Mouse (Mus musculus): ENCODE data around the gene Ten1. TPM values are rescaled to one million over a fixed set of nuclear protein-coding genes. Genes with fewer than 3 reads are reported as not detected.

Gene Ten1
- polyA plus RNA-seq, 1 experiment, result 57.0 TPM

- peak; percentile 30 for DNase-seq
- H3K4me1 ChIP-seq (replicated peaks; ENCODE audit: control insufficient read depth, insufficient read depth, low read length), result peaks cover 15% of the 10 kb centered on the region
- no peaks in the 10 kb centered on the region for H3K27me3 ChIP-seq (ENCODE audit: control insufficient read depth, insufficient read depth, low read length)
- TF ChIP-seq POLR2A (IDR thresholded peaks at IDR 0.05; ENCODE audit: control insufficient read depth, extremely low read depth, insufficient read depth, low read length, poor library complexity) (no peak), CTCF (IDR thresholded peaks at IDR 0.05; ENCODE audit: borderline replicate concordance, control insufficient read depth, extremely low read depth, insufficient read depth, low read length, poor library complexity) (no peak)
- H3K36me3 ChIP-seq (ENCODE audit: control insufficient read depth, insufficient read depth, low read length), result no peaks in the 10 kb centered on the region
- WGBS, result 98% methylated on average over 7 of the region's 7 CpGs
- no peak overlapping the region for H3K27ac ChIP-seq (ENCODE audit: control insufficient read depth, insufficient read depth, low read length)
- H3K4me3 ChIP-seq (ENCODE audit: control insufficient read depth, insufficient read depth, low read length), result no peak overlapping the region
These were observed 16.5 kb downstream of the Ten1 start for GRCm38 (mm10) chr11:116215181-116215580.

DNA sequence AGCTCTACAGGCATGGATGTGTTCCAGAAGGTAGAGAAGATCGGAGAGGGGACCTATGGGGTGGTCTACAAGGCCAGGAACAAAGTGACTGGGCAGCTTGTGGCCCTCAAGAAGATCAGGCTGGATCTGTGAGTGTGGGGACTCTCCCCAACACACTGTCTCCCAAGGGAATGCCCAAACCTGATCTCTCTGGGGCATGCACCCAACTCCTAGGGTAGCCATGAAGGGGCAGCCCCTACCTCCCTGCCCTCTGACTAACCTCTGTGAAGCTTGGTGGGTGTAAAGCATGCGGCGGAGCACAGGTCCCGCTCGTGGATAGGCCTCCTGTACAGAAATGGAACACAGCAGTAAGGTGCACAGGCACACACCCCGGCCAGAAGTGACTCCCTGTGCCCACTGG, 17.3 kb downstream of the Ten1 start:
- no peaks in the 10 kb centered on the region for H3K36me3 ChIP-seq (ENCODE audit: control insufficient read depth, insufficient read depth, low read length)
- H3K27me3 ChIP-seq (ENCODE audit: control insufficient read depth, insufficient read depth, low read length), result no peaks in the 10 kb centered on the region
- no peak overlapping the region for H3K4me3 ChIP-seq (ENCODE audit: control insufficient read depth, insufficient read depth, low read length)
- H3K4me1 ChIP-seq (replicated peaks; ENCODE audit: control insufficient read depth, insufficient read depth, low read length), result peaks cover 15% of the 10 kb centered on the region
- 92% methylated on average over 6 of the region's 6 CpGs for WGBS
- no peak overlapping the region for H3K27ac ChIP-seq (ENCODE audit: control insufficient read depth, insufficient read depth, low read length)
- TF ChIP-seq POLR2A (IDR thresholded peaks at IDR 0.05; ENCODE audit: control insufficient read depth, extremely low read depth, insufficient read depth, low read length, poor library complexity), result no peak
- no peak for TF ChIP-seq CTCF (IDR thresholded peaks at IDR 0.05; ENCODE audit: borderline replicate concordance, control insufficient read depth, extremely low read depth, insufficient read depth, low read length, poor library complexity)
- DNase-seq, result no peak

- no peak for DNase-seq
These were observed 17.9 kb downstream of the Ten1 start for GRCm38 (mm10) chr11:116216549-116216948.

DNA sequence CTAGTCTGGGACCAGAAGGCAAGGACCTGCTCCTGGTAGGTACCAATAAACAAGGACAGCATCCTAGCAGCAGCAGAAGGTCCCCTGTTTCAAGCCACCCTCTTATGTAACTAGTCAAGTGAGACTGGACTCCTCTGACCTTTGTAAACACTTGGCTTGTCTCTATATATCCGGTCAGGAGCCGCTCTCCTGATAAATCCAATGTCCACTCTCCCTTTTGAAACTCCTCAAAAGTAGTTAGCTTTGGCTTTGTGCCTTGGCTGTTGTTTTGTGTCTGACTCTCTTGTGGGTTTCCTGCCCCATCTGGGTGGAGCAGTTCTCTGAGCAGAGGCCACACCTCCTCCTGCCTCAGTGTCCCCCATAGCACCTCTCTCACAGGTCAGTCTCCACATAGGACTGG, 19.6 kb downstream of the Ten1 start:
- peaks cover 15% of the 10 kb centered on the region for H3K4me1 ChIP-seq (replicated peaks; ENCODE audit: control insufficient read depth, insufficient read depth, low read length)
- H3K27ac ChIP-seq (ENCODE audit: control insufficient read depth, insufficient read depth, low read length), result no peak overlapping the region
- H3K36me3 ChIP-seq (ENCODE audit: control insufficient read depth, insufficient read depth, low read length), result no peaks in the 10 kb centered on the region
- no peak overlapping the region for H3K4me3 ChIP-seq (ENCODE audit: control insufficient read depth, insufficient read depth, low read length)
- DNase-seq, result no peak
- 76% methylated on average over 2 of the region's 2 CpGs for WGBS
- H3K27me3 ChIP-seq (ENCODE audit: control insufficient read depth, insufficient read depth, low read length), result no peaks in the 10 kb centered on the region
- TF ChIP-seq POLR2A (IDR thresholded peaks at IDR 0.05; ENCODE audit: control insufficient read depth, extremely low read depth, insufficient read depth, low read length, poor library complexity), result no peak
- TF ChIP-seq CTCF (IDR thresholded peaks at IDR 0.05; ENCODE audit: borderline replicate concordance, control insufficient read depth, extremely low read depth, insufficient read depth, low read length, poor library complexity), result no peak

More at GRCm38 (mm10) chr11:116216549-116216948, 17.9 kb downstream of the Ten1 start:
- Histone ChIP-seq H3K4me1 (replicated peaks; ENCODE audit: control insufficient read depth, insufficient read depth, low read length) (peaks cover 15% of the 10 kb centered on the region), H3K4me3 (ENCODE audit: control insufficient read depth, insufficient read depth, low read length) (no peak overlapping the region), H3K27ac (ENCODE audit: control insufficient read depth, insufficient read depth, low read length) (no peak overlapping the region), H3K36me3 (ENCODE audit: control insufficient read depth, insufficient read depth, low read length) (no peaks in the 10 kb centered on the region), H3K27me3 (ENCODE audit: control insufficient read depth, insufficient read depth, low read length) (no peaks in the 10 kb centered on the region)
- WGBS, result 76% methylated on average over 11 of the region's 11 CpGs
- TF ChIP-seq POLR2A (IDR thresholded peaks at IDR 0.05; ENCODE audit: control insufficient read depth, extremely low read depth, insufficient read depth, low read length, poor library complexity), result no peak
- no peak for TF ChIP-seq CTCF (IDR thresholded peaks at IDR 0.05; ENCODE audit: borderline replicate concordance, control insufficient read depth, extremely low read depth, insufficient read depth, low read length, poor library complexity)

DNA sequence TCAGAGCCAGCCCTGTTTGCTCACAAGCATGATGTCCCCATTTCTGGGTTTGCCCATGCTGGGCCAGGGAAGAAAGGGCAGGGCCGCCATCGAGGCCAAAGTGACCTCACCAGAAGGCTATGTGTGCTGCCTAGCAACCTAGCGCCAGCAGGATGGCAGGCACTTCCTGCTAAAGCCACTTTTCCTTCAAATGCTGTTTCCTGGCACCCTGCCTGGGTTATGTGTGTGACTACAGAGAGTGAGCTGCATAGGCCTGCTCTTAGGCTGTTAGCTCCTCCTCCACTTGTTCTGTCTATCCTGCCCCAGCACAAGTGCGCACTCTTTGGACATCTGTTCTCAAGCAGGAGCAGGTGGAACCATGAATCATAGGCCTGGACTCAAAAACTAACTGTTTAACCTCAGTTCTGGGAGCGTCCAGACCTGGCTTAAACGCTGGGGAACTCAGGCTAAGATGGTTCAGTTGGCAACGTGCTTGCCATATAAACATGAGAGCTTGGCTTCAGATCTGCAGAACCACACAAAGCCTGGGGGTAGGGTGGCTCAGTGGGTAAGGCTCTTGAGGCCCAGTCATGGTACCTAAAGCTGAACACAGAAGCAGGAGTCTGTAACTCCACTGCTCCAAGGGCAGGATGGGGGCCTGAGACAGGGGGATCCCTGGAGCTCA, 20.2 kb downstream of the Ten1 start:
- Histone ChIP-seq H3K27me3 (ENCODE audit: control insufficient read depth, insufficient read depth, low read length) (no peaks in the 10 kb centered on the region), H3K36me3 (ENCODE audit: control insufficient read depth, insufficient read depth, low read length) (no peaks in the 10 kb centered on the region), H3K4me1 (replicated peaks; ENCODE audit: control insufficient read depth, insufficient read depth, low read length) (peaks cover 15% of the 10 kb centered on the region), H3K27ac (ENCODE audit: control insufficient read depth, insufficient read depth, low read length) (no peak overlapping the region), H3K4me3 (ENCODE audit: control insufficient read depth, insufficient read depth, low read length) (no peak overlapping the region)
- DNase-seq, result peak; percentile 17
- 24% methylated on average over 7 of the region's 7 CpGs for WGBS
- TF ChIP-seq POLR2A (IDR thresholded peaks at IDR 0.05; ENCODE audit: control insufficient read depth, extremely low read depth, insufficient read depth, low read length, poor library complexity), result no peak
- no peak for TF ChIP-seq CTCF (IDR thresholded peaks at IDR 0.05; ENCODE audit: borderline replicate concordance, control insufficient read depth, extremely low read depth, insufficient read depth, low read length, poor library complexity)

DNA sequence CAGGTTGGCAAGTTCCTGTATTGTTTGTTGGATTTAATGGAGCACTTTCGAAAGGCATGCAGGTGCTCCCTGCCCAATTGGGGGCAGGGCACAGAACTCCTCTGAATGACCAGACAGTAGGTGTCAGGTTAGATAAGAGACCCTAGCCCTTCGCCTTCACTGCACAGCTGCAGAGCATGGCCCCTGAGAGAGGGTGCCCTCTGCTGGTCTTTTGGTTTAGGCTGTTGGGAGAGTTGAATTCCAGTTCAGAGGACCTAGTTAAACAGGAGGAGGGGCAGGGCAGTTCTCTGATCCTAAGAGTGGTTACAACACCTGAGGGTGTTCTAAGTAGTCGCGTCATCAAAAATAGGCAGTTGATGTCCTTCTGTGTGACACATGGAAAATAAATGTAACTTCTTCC, 21.2 kb downstream of the Ten1 start:
- H3K27ac ChIP-seq (ENCODE audit: control insufficient read depth, insufficient read depth, low read length), result no peak overlapping the region
- H3K27me3 ChIP-seq (ENCODE audit: control insufficient read depth, insufficient read depth, low read length), result no peaks in the 10 kb centered on the region
- H3K4me1 ChIP-seq (replicated peaks; ENCODE audit: control insufficient read depth, insufficient read depth, low read length), result peaks cover 15% of the 10 kb centered on the region
- WGBS, result 38% methylated on average over 4 of the region's 4 CpGs
- H3K4me3 ChIP-seq (ENCODE audit: control insufficient read depth, insufficient read depth, low read length), result no peak overlapping the region
- H3K36me3 ChIP-seq (ENCODE audit: control insufficient read depth, insufficient read depth, low read length), result no peaks in the 10 kb centered on the region
- peak; percentile 76 for DNase-seq
- TF ChIP-seq POLR2A (IDR thresholded peaks at IDR 0.05; ENCODE audit: control insufficient read depth, extremely low read depth, insufficient read depth, low read length, poor library complexity), result no peak
- peak; percentile 58; the same call in 1 of the 2 replicates for TF ChIP-seq CTCF (IDR thresholded peaks at IDR 0.05; ENCODE audit: borderline replicate concordance, control insufficient read depth, extremely low read depth, insufficient read depth, low read length, poor library complexity)
